11 mouse cellular contexts compared by ENCODE assay signal in the genomic region with DNA sequence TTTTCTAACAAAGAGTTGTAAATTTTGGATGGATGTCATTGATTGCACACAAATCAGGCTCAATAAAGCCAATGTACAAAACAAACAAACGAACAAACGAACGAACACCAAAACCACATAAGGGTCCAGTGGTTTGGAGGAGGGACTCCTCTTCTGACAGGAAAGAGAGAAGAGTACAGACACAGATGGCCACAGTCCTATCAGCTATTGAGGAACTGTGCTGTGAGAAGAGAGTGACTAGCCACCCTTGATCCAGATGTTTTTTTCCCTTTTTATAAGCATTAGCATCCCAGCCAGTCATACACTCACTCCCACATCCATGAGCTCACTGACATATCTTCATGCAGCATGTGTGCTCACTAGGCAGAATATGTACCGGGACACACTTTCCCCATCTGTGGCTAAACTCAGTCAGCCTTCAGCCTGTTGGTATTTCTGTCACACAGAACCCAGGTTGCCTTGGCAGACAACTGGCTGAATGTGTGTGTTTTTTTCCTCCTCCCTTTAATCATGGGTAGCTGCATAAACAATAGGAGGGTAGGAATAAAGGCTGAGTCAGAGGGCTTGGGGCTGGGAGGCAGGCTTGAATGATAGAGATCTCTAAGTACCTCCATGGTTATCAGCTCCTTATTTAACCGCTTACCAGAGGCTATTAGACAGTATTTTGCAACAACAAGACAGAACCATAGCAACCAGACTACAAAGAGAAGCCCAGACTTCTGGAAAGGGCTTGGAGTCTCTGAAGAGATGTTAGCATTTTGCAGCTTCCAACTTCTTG.
DNase-seq lines count a peak whose midpoint lies in the region; ATAC-seq and TF ChIP-seq lines count a peak whose summit lies in the region.
"Had no signal": no experiment of that assay in that cellular context is flagged by ENCODE, and none has a peak within 500 bp of the region (broad histone marks: within the 10 kb centered on the region; RNA-seq: fewer than 3 reads in every experiment).

No protein-coding gene starts in this region.

- H3K4me1 ChIP-seq in lung, postnatal 0 days (ENCODE audit: insufficient read depth, low read depth, low read length): no peaks in the 10 kb centered on the region
- H3K4me1 ChIP-seq: liver, embryonic 13.5 days had no signal

- no peak overlapping the region for H3K4me3 ChIP-seq in lung, postnatal 0 days (ENCODE audit: low read depth, low read length)
- H3K4me3 ChIP-seq in left cerebral cortex, adult 2 months: no peak overlapping the region
- H3K4me3 ChIP-seq: heart, embryonic 13.5 days; liver, embryonic 13.5 days had no signal

- DNase-seq in gastrocnemius, adult 18-20 months (ENCODE audit: low spot score): peak; percentile 5
- DNase-seq in gastrocnemius, adult 8-10 months (ENCODE audit: low spot score in 2 of 2): no peak
- DNase-seq in retina, postnatal 1 day: peak; percentile 1
- no peak for DNase-seq in retina, embryonic 14.5 days (ENCODE audit: low spot score)
- peak; percentile 75 for DNase-seq in lung, postnatal 0 days (ENCODE audit: low spot score)
- DNase-seq in left cerebral cortex, adult 2 months (ENCODE audit: extremely low spot score in 1 of 2, low spot score in 2 of 2): no peak
- no peak for DNase-seq in ovary, postnatal 10 days (ENCODE audit: low spot score)
- DNase-seq in right cerebral cortex, postnatal 10 days (ENCODE audit: low spot score in 2 of 2): no peak
- DNase-seq: cerebellum, adult 11 months; liver, embryonic 13.5 days had no signal

- no peaks in the 10 kb centered on the region for H3K36me3 ChIP-seq in lung, postnatal 0 days (ENCODE audit: insufficient read depth, low read length)
- H3K36me3 ChIP-seq: heart, embryonic 13.5 days; liver, embryonic 13.5 days had no signal

- WGBS in lung, postnatal 0 days: 59% methylated on average over 5 of the region's 5 CpGs

- peak; percentile 94 for ATAC-seq in lung, postnatal 0 days

- no peak overlapping the region for H3K9ac ChIP-seq in lung, postnatal 0 days (replicated peaks; ENCODE audit: low read depth)
- H3K9ac ChIP-seq: heart, embryonic 13.5 days; liver, embryonic 13.5 days had no signal

- H3K27me3 ChIP-seq in lung, postnatal 0 days (replicated peaks; ENCODE audit: insufficient read depth, low read length): no peaks in the 10 kb centered on the region
- H3K27me3 ChIP-seq: liver, embryonic 13.5 days had no signal

- TF ChIP-seq CTCF in lung, postnatal 0 days (IDR thresholded peaks at IDR 0.05): no peak
- no peak for TF ChIP-seq CTCF in left cerebral cortex, adult 2 months (IDR thresholded peaks at IDR 0.05)

- peak overlapping the region; percentile 52 for H3K27ac ChIP-seq in lung, postnatal 0 days (ENCODE audit: low read length)
- H3K27ac ChIP-seq in left cerebral cortex, adult 2 months: no peak overlapping the region
- H3K27ac ChIP-seq: heart, embryonic 13.5 days; liver, embryonic 13.5 days had no signal

- TF ChIP-seq EP300 in lung, postnatal 0 days (IDR thresholded peaks at IDR 0.05): no peak

- no peaks in the 10 kb centered on the region for H3K9me3 ChIP-seq in lung, postnatal 0 days (ENCODE audit: low read length)
- H3K9me3 ChIP-seq: heart, embryonic 13.5 days; liver, embryonic 13.5 days had no signal

- intact Hi-C loops in left cerebral cortex, adult 2 months (cut with DNase I): no loop called here

- H3K4me2 ChIP-seq in lung, postnatal 0 days (replicated peaks; ENCODE audit: low read depth, low read length): no peak overlapping the region
- H3K4me2 ChIP-seq: heart, embryonic 13.5 days; liver, embryonic 13.5 days had no signal

Comparison
In these comparisons a context has a peak if more than half of its experiments do, and no peak if none do; other contexts are left out.
1. DNase-seq: peak in gastrocnemius, adult 18-20 months (single experiment), retina, postnatal 1 day (single experiment) and lung, postnatal 0 days (single experiment); none in gastrocnemius, adult 8-10 months (0 of 2), retina, embryonic 14.5 days (single experiment), left cerebral cortex, adult 2 months (0 of 2), ovary, postnatal 10 days (single experiment) and right cerebral cortex, postnatal 10 days (0 of 2).